Mouse (Mus musculus) C2C12 (cell line): Measurements from ENCODE around the gene Plac1.

ENCODE experiments used
- CEBPB ChIP-seq: IDR thresholded peaks from one replicate; pipeline ENCODE4 v1.6.1; 2011; ENCODE audit warnings: low read depth, mild to moderate bottlenecking, control low read depth, moderate library complexity
- CTCF ChIP-seq: IDR thresholded peaks from one replicate; pipeline ENCODE4 v1.5.1; 2011; ENCODE audit not compliant: control insufficient read depth, insufficient read depth, insufficient read length
- MAX ChIP-seq: IDR thresholded peaks from one replicate; pipeline ENCODE4 v1.6.1; 2011; ENCODE audit warnings: mild to moderate bottlenecking, control low read depth
- MYOD1 ChIP-seq: IDR thresholded peaks from one replicate; pipeline ENCODE4 v1.6.1; 2011; ENCODE audit warnings: low read depth; ENCODE audit not compliant: control insufficient read depth, insufficient read length
- MYOG ChIP-seq: IDR thresholded peaks from one replicate; pipeline ENCODE4 v1.6.1; 2011; ENCODE audit not compliant: control insufficient read depth, insufficient read length; ENCODE audit errors: extremely low read depth
- USF1 ChIP-seq: IDR thresholded peaks from one replicate; pipeline ENCODE4 v1.6.1; 2011; ENCODE audit warnings: low read depth, mild to moderate bottlenecking, control low read depth, moderate library complexity

DNA sequence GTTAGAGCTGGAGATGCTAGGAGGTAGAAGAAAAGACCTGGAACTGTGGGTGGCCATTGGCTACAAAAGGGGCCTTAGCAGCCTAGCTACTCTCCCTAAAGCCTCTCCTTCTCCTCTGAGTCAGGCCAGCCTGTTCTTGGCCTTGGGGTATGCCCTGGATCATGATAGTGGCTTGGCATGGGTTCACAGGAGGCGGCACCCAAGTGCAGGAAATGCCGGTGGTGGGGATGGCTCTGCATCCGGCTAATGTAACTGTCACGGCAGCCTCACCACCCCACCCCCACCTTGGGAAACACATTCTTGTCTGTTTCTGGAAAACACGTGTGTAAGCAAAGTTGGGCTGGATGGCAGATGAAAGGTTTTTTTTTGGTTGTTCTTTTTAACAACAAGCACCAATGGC lies 78.8 kb downstream of the Plac1 start:
- no peak for TF ChIP-seq CTCF
- no peak for TF ChIP-seq USF1
- TF ChIP-seq MYOD1, result no peak
- peak; percentile 39 for TF ChIP-seq MAX
- no peak for TF ChIP-seq CEBPB
- TF ChIP-seq MYOG, result no peak
